Mouse (Mus musculus) cerebellum, postnatal 36 days (tissue): ENCODE results near the gene Prc1.
"Not testable (repeated sequence)": the region's sequence is repeated elsewhere in the genome, so short reads cannot be mapped to it uniquely, and the experiment has no call there.

Experiments
- DNase-seq, 2 experiments: peaks; one replicate each; pipeline ENCODE4 v3.0.0; 2021 to 2022; ENCODE audit warnings: mixed read lengths in 2 of 2

Gene Prc1

DNA sequence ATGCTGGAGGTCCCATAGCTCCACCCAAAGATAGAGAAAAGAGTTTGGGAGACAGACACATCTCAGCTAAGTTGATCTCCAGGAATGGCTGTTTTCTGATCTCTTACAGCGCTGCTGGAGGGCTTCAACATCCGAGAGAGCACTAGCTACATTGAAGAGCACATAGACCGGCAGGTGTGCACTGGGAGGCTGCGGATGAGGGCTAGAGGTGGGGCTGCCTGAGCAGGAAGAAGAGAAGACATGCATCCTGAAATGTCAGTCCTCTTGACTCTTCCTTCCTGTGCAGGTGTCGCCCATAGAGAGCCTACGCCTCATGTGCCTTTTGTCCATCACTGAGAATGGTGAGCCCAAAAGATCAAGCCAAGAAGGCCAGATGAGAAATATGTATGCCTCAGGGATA is 8.5 kb upstream of the Prc1 start:
- no peak for DNase-seq

DNA sequence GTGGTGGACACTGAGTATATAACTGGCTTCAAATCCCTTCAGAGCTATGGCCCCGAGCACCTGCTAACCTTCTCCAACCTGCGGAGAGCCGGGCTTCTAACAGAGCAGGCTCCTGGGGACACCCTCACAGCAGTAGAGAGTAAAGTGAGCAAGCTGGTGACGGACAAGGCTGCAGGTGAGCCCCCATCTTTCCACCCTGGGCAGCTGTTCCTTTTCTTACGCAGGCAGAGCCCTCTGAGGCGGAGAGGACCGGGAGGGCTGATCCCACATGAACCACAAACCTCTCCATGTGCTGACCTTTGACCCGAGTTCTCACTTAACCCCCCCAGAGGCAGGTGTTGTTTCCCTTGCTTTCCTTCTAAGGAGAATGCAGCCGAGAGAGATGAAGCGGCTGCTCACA is 6.5 kb upstream of the Prc1 start:
- DNase-seq, result no peak

DNA sequence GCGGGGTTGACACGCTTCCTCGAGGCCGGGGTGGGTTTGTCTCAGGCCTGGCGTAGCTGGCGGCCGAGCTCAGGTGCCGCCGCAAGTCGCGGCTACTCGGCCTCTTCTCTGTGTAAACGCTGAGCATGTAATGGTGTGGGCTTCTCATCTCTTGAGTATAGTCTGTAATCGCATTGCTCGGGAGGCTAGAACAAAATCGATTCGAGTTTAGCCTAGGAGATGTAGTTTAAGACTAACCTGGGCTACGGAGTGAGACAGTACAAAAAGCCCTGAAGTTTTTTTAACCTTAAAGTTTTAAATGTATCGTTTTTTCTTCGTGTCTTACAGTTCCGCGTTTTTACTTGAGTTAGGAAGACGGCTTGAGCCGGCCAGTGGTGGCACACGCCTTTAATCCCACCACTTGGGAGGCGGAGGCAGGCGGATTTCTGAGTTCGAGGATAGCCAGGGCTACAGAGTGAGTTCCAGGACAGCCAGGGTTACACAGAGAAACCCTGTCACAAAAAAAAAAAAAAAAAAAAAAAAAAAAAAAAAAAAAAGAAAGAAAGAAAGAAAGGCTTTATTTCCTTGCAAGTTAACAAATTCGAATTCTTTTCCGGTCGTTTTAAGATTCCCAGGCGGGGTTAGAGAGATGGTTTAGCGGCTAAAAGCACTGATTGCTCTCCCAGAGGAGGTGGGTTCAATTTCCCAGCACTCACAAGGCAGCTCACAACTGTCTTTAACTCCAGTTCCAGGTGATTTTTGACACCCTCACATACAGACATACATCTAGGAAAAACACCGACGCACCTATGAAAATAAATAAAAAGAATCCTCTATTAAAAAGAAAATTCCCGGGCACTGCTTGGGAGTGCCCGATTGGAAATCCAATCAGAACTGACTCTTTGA is 756 bp downstream of the Prc1 start:
- no peak for DNase-seq

DNA sequence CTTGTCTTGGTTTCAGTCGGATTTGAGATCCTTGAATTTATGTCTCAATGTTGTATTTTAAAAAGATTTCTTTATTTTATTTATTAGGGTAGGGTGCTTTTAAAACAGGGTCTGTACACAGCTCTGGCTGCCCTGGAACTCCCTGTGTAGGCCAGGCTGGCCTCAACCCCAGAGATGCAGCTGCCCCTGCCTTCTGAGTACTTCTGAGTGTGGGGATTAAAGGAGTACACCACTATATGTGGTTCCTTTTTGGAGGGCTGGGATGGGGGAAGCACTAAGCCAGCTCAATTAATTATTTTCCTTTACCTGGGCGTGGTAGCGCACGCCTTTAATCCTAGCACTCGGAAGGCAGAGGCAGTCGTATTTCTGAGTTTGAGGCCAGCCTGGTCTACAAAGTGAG is 2.2 kb downstream of the Prc1 start:
- no peak for DNase-seq

DNA sequence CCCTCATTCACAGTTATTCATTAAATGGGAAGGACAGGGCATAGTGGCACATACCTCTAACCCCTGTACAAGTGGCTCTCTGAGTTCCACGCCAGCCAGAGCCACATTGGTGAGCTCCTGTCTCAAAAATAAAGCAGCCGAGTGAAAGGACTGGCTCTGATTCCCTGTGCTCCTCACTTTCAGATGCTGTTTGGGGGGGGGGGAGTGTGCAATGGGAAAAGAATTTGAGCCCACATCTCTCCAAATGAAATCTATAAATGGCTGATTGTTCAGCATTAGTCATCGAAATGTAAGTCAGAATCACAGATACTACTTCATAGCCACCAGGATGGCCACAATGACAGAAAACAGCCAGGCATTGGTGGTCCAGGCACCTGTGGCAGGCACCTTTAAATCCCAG is 2.8 kb downstream of the Prc1 start:
- DNase-seq, result no peak

DNA sequence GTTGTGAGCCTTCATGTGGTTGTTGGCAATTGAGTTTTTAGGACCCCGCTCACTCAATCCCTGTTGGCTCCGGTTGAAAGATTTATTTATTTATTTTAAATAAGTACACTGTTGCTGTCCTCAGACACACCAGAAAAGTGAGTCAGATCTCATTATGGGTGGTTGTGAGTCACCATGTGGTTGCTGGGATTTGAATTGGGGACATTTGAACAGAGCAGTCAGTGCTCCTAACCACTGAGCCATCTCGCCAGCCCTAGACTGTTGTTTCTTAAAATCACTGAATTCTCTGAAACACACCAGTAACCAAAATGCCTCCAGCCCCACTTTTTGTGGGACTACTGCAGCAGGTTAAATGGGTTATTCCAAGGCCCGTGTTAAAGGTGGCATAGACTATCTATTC is 4.5 kb downstream of the Prc1 start:
- DNase-seq, result no peak

DNA sequence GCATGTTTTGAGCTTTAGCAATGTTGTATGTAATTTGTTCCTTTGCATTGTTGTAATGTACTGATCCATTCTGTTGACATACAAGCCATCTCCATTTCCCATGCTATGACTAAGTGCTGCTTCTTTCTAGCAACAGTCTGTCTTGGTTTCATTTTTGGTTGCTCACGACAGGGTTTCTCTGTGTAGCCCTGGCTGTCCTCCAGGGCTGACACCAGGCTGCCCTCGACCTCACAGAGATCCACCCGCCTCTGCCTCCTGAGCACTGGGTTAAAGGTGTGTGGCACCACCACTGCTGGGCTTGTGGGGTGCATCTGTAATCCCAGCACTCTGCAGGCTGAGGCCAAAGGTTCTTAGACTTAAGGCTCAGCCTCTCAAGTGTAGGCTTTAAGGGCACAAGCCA is 5.3 kb downstream of the Prc1 start:
- DNase-seq, result no peak

DNA sequence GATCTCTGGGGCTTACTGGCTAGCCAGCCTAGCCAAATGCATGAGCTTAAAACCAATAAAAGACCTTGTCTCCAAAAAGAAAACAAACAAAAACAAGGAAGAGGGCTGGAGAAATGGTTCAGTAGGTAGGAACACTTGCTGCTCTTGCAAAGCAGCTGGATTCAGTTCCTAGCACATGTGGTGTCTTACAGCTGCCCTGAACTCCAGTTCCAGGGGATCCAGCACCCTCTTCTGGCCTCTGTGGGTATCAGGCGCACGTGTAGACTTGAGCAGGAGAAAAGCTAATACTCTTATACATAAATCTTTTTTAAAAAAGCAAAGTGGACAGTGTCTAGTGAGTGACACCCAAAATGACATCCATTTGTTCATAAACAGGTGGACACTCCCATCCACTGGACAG is 7.3 kb downstream of the Prc1 start:
- no peak for DNase-seq

DNA sequence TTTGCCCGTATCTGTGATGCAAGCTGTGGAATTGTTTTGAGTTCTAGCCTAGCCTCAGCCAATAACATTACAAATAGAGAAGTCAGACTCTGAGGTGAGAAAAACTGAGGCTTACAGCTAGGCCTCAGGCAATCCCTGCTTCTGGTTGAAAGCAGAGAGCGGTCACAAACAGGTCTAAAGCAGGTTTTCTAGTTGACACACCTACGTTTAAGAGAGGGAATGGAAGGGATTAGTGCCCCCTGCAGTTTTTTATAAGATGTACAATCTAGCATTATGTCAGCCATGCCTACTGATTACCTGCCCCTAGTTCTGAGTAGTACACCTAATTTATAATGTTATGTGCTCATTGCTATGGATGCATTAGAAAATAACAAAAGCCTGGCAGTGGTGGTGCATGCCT is 13.5 kb downstream of the Prc1 start:
- no peak for DNase-seq

DNA sequence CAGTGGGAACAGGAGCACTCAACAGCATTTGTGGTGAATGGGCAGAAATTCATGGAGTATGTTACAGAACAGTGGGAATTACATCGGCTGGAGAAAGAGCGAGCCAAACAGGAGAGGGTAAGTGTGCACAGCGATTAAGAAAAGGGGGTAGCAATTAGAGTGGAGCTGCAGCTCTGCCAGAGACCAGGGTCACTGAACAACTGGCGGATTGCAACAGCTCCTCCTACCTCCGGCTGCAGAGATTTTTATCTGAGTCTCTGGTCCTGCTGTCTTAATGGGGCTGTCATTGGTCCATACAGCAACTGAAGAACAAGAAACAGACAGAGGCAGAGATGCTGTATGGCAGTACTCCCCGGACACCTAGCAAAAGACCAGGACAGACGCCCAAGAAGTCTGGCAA is 16.5 kb downstream of the Prc1 start:
- no peak for DNase-seq

DNA sequence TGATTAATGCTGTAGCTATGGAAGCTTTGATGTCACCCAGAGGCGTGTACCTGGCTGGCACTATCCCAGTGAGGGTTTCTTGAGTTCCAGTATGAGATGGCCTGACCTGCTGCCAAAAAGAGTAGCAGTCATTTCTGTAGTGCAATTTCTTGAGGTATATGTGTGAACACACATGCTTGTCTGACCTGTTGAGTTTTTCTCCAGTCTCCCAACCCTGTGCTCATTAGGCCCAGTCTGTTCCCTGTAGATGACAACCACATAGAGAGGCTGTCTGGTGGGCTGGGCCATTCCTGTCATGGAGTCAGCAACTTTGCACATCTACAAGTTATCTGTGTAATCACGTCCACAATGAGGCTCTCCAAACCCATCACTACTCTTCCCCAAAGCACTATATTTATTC is 21.5 kb downstream of the Prc1 start:
- DNase-seq, result no peak

DNA sequence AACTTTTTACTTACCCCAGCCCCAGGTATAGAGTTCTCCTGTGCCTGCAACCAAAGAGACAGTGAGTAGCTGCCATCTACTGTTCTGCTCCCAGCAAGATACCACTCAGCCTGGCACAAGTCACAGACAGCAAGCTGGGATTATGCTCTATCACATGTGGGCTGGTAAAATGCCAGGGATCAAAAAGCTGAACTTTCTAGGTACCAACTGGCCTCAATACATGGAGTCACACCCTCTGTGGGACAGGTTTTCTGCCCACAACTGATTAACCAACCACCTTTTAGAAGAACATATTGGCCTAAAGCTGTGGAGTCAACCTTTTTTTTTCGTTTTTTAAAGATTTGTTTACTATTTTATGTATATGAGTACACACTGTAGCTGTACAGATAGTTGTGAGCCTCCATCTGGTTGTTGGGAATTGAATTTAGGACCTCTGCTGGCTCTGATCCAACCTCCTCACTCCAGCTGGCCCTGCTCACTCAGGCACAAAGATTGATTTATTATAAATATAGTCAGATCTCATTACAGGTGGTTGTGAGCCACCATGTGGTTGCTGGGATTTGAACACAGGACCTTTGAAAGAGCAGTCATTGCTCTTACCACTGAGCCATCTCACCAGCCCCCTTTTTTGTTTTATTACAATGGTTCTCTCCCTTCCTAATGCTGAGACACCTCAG is 23.3 kb downstream of the Prc1 start:
- no peak for DNase-seq

DNA sequence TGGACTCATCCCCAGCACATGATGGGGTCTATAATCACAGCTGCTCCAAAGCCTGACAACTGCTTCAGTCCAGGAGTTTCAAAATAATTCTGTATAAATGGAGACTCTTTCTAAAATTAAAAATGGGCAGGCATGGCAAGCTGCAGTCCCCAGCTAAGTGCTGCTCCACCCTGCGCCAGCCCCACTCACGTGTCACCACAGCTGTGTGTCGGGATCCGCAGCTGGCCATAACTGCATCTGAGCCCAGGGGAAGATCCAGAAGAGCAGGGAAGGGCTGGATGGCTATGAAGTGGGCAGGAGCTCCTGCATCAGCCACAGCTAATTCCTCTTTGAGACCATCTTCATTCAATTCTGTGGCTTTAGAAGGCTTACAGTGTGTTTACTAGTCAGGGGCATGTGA is 24.4 kb downstream of the Prc1 start:
- no peak for DNase-seq

DNA sequence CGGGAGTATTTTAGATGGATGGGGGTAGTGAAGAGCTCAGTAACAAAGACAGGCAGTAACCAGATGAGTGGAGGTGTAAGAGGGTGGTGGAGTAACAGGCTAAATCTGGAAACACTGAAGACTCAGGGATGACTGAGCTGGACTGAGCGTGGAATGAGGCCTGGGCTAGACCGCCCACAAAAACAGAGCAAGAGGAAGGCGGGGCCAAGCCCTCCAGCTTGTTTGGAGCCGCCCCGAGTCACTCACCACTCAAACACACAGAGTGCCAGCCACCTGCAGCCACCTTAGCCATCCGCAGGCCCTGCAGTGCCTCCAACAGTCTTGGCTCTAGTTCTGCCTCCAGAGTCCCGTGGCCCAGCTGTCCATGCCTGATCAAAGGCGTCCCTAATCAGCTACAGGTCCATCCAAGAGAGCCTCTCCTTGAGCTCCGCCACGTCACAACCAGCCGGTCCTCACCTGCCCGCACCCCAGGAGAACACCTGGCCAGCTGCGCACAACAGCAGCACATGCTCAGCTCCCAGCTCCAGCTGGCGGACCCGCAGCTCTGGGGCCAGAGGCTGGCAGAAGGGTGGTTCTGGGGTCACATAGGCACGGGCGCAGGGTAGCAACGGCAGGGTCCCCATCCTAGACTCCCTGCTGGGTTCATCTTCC is 25.7 kb downstream of the Prc1 start:
- no peak for DNase-seq

DNA sequence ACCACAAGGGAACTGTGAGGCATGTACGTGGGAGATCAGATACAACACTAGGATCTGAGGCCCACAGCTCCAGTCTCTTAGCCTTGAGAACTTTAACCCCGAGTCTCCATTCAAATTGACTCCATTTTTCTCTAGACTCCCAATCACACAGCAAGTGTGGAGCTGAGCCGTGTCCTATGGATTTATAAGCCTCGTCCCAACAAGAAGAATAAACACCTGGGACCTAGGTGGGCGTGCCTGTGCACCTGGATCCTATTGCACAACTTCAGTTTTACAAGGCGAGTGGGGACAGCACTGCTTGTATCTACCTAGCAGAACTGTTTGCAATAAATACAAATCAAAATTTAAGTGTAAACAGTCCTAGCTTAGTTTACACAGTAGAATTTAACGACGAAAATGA is 29.1 kb downstream of the Prc1 start:
- no peak for DNase-seq

DNA sequence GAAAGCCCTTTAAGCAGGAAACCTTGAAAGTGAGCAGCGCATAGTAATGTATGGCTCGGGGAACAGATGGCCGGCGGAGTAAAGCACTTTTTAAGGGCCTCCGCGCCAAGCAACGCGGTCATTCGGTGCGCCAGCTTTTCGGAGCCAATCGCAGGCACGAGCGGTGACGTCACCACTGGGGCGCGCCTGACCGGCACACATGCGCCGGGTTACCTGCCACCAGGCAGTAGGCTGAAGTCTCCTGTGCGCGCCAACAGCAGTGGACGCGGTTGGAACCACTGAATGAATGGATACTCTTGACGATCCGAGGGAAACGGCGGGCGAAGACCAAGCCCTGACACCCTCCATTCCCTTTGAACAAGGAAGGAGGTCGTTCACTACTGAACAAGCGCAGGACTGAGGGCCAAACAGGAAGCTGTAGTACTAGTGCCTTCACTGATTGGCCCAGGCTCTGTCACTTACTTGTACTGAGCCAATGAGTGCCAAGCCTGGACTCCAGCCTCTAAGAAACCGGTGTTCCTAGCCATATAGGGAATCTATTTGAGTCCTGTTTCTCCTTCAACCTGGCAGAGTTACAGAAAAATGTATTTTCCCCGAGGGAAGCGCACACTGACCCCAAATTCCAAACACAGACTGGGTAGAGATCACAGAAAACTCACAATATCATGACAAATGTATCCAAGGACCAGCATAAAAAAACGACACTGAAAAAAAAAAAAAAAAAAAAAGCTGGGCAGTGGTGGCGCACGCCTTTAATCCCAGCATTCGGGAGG is 30.0 kb downstream of the Prc1 start, which contains the start of gene Rccd1:
TSS of gene Rccd1 (minus strand) at position 412 of the 773 bp plus-strand sequence.
- DNase-seq, result peak; percentile 97 to 98

DNA sequence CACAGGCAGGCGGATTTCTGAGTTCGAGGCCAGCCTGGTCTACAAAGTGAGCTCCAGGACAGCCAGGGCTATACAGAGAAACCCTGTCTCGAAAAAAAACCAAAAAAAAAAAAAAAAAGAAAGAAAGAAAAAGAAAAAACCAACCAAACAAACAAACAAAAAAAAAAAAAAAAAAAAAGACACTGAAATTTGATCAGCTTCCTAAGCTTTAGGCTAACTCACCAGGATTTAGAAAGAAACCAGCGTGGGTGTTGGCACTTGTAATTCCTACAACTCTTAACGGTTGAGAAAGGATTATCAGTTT is 30.5 kb downstream of the Prc1 start:
- not testable (repeated sequence) for DNase-seq

DNA sequence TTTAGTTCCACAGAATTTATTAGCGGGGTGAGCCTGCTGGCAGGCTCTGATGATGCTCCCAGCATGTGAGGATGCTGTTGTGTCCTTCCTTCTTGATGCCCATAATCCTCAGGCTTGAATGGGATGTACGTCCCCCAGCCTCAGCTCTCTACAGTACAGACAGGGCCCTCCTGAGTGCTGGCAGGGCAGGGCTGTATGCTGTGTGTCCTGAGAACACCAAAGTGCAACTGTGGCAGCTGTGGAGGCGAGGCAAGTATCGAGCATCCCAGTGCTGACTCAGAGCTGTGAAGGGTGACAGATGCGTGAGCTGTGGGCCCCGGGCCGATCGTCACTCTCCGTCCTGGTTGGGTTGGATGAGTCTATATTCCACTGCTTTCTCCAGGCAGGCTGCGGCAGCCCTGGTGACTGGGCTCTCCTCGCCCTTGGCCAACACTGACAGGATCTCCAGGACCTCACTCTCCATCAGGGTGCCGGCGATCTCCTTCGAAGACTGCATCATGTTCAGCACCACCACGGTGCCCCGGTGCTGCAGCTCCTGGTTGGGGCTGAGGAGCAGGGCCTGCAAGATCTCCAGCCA is 31.1 kb downstream of the Prc1 start:
- DNase-seq, result no peak

DNA sequence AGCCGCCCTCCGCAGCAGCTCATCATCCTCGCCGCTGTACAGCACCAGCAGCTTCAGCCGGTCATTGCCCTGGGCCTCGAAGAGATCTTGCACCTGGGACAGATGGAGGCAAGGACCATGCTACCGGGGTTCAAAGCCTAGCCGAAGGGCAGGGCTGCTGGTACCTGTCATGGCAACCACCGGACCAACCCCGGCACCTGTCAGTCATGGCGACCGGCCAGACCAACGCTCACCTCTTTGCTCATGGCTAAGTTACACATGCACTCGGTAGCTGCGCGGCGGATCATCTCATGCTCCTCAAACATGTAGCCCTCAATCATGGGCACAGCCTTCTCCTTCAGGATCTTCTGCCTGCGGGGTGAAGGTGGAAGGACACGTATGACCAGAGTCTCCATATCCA is 31.8 kb downstream of the Prc1 start:
- no peak for DNase-seq

DNA sequence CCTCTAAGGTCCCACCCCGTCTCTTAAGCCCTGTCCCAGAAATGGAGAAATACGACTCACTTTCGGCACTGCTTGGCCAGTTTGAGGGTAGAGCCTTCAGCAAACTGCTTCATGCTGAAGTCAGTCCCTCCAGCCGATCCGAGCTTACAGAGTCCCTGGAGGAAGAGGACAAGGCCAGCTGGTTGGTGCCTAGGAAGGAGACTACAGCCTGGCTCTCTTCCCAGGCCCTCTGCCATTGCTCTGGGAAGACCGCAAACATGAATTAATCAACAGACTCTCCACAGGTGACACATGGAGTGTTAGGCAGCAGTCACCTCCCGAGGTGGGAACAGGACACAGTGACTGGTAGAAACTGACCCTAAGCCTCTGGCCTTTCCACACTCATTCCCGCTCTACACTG is 36.0 kb downstream of the Prc1 start:
- DNase-seq, result peak in 1 of 2 experiments; percentile 57

DNA sequence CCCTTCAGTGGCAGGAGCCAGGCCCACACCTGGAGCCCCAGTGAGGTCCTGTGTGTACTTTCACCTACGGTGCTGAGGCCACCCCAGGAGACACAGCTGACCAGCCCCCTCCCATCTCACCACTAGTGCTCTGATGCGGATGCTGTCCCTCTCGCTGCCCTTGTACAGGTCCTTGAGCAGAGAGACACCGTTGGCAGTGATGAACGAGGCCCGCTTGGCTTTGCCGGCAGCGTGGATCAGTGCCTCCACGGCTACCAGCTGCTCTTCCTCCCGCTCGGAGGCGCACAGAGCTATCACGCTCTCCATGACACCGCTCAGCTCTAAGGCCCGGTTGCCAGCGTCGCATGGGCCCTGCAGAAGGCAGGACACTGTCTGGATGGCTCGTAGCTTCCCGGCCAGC is 37.2 kb downstream of the Prc1 start:
- DNase-seq, result no peak

DNA sequence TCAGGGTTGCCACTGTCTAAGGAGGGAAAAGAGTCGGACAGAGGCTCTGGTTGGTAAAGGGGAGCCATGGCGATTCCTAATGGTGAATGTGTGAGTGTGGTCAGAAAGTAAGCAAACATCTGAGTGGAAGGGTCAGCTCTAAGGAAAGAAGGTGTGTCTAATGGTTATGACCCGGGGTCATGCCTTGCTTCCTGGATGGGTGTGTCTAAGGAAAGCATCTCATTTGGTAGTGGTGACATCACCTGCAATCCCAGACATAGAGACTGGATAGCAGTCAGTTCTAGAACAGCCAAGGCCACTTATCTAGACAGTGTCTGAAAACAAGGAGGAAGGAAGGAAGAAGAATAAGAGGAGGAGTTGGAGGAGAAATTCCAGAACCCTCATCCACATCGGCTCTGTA is 40.6 kb downstream of the Prc1 start:
- no peak for DNase-seq

DNA sequence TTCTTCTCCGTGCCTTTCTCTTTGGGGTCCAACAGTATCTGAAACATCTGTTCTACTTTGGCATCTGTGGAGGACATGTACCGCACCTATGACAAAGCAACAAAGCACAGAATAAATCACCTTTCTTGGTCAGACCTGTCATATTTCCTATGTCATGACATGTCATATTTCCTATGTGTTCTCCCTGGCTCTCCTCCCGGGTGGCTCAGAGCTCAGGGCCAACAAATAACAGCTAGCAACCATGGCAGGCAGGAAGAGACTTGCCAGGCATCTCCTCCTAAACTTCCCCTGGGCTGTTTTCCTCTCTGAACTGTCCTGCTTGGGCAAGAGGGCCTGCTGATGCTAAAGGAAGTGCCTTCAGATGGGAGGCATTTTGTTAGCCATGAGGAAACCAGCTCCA is 42.7 kb downstream of the Prc1 start:
- DNase-seq, result no peak
